Mouse (Mus musculus): ENCODE measurements around the gene Coa4. TPM values are rescaled to one million over a fixed set of nuclear protein-coding genes. Genes with fewer than 3 reads are reported as not detected.

The Coa4 gene
- polyA plus RNA-seq, 1 experiment from 2014 or later: 23.8 TPM

DNA sequence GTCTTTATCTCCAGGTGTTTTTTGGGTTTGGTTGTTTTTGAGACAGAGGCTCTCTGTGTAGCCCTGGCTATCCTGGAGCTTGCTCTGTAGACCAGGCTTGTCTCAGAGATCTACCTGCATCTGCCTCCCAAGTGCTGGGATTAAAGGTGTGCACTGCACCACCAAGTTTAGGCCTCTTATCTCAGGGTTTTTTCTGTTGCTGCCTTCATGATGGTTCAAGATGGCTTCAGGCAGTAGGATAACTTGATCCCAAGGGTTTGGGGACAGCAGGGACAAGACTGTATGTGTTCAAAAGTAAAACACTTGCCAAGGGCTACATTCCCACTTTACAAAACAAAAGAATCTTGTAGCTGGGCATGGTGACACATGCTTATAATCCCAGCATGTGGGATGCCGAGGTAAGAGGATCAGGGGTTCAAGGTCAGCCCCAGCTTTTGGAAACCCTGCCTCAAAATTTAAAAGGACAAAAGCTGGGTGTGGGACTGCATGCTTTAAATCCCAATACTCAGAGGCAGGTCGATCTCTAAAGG is 35.0 kb upstream of the Coa4 start:
- H3K27ac ChIP-seq (ENCODE audit: low read depth, low read length): no peak overlapping the region
- no peak for ATAC-seq (ENCODE audit: low FRiP score, low TSS enrichment)
- H3K27me3 ChIP-seq (ENCODE audit: control insufficient read depth, insufficient read depth, low read length): no peaks in the 10 kb centered on the region
- H3K36me3 ChIP-seq (ENCODE audit: control insufficient read depth, insufficient read depth, low read length): peaks cover 31% of the 10 kb centered on the region
- H3K4me3 ChIP-seq (ENCODE audit: low read length): no peak overlapping the region
- H3K4me1 ChIP-seq (ENCODE audit: control insufficient read depth, insufficient read depth, low read length): no peaks in the 10 kb centered on the region
- H3K9ac ChIP-seq (ENCODE audit: low read depth, low read length): no peak overlapping the region
- H3K4me2 ChIP-seq (replicated peaks; ENCODE audit: low read depth, low read length): no peak overlapping the region
- H3K9me3 ChIP-seq (ENCODE audit: control insufficient read depth, low read length): no peaks in the 10 kb centered on the region
- 59% methylated on average over 2 of the region's 2 CpGs for WGBS

DNA sequence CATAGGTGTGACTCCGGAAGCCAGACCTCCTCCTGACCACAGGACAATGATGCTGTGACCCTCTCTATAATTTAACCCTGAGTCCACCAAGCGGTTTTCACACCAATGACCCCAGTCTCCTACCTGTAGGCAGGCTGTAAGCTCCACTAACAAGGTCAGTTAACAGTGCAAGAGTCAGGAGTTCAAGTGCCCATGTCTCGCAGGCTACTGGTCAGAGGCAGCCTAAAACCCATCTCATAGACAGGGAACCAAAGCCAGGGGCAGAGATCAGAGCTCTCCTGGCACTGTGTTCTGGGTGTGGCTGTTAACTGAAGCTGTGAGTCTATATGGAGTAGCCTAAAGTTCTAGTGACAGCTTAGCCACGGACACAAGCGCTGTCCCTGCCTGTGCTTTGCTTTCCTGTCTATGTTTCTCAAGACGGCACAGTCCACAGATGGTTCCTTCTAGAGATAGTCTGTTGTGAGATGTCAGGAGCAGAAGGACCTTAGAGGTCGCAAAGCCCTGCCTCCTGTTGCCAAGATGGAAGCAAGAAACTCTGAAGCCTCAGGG is 34.4 kb upstream of the Coa4 start:
- H3K9ac ChIP-seq (ENCODE audit: low read depth, low read length): no peak overlapping the region
- no peak for ATAC-seq (ENCODE audit: low FRiP score, low TSS enrichment)
- no peak overlapping the region for H3K27ac ChIP-seq (ENCODE audit: low read depth, low read length)
- WGBS: 72% methylated on average over 7 of the region's 7 CpGs
- H3K4me1 ChIP-seq (ENCODE audit: control insufficient read depth, insufficient read depth, low read length): no peaks in the 10 kb centered on the region
- no peaks in the 10 kb centered on the region for H3K9me3 ChIP-seq (ENCODE audit: control insufficient read depth, low read length)
- no peak overlapping the region for H3K4me3 ChIP-seq (ENCODE audit: low read length)
- no peaks in the 10 kb centered on the region for H3K27me3 ChIP-seq (ENCODE audit: control insufficient read depth, insufficient read depth, low read length)
- no peak overlapping the region for H3K4me2 ChIP-seq (replicated peaks; ENCODE audit: low read depth, low read length)
- peaks cover 26% of the 10 kb centered on the region for H3K36me3 ChIP-seq (ENCODE audit: control insufficient read depth, insufficient read depth, low read length)

DNA sequence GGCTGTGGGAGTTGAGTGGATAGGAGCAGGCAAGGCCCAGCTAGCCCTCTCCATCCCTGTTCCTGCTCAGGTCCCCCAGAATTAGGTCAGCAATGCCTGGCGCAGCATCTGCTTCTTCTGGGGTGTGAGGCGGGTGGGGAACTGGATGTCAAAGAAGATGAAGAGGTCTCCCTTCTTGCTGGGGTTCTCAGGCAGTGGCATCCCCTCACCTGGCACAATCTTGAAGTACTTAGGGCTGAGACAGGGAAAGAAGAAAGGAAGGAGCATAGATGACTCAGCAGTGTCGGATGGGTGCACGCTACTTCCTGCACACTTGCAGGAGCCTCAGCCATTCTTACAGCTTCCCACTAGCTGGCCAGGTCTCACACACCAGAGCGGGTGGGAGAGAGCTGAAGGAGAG is 33.8 kb upstream of the Coa4 start:
- H3K4me2 ChIP-seq (replicated peaks; ENCODE audit: low read depth, low read length): no peak overlapping the region
- no peak overlapping the region for H3K27ac ChIP-seq (ENCODE audit: low read depth, low read length)
- H3K9me3 ChIP-seq (ENCODE audit: control insufficient read depth, low read length): no peaks in the 10 kb centered on the region
- H3K36me3 ChIP-seq (ENCODE audit: control insufficient read depth, insufficient read depth, low read length): peaks cover 20% of the 10 kb centered on the region
- no peak overlapping the region for H3K4me3 ChIP-seq (ENCODE audit: low read length)
- WGBS: 88% methylated on average over 5 of the region's 5 CpGs
- no peak for ATAC-seq (ENCODE audit: low FRiP score, low TSS enrichment)
- H3K9ac ChIP-seq (ENCODE audit: low read depth, low read length): no peak overlapping the region
- H3K4me1 ChIP-seq (ENCODE audit: control insufficient read depth, insufficient read depth, low read length): no peaks in the 10 kb centered on the region
- no peaks in the 10 kb centered on the region for H3K27me3 ChIP-seq (ENCODE audit: control insufficient read depth, insufficient read depth, low read length)

DNA sequence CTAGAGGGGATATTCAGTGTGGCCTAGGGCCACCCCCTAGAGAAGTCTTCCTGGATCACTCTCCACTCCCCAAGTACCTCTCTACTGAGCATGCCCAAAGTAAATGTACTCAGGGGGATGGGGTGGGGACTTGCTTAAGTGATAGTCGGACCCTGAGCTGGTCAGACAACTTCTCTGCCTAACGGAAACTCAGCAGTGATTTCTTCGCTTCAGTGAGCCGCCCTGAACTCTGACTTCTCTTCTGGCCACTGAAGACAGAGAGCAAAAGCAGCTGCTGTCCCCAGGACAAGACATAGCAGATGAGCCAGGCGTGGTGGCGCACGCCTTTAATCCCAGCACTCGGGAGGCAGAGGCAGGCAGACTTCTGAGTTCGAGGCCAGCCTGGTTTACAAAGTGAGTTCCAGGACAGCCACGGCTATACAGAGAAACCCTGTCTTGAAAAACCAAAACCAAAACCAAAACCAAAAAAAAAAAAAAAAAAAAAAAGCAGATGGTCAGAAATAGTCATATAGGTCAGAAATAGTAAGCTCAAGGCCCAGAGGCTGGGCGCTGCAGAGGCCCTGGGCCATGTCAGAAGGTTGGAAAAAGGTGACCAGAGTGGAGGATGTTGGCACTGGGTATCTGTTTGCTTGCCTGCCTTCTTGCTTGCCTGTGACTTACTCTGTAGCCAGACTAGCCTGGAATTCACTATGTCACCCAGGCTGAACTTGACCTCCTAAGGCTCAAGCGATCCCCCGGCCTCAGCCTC is 32.0 kb upstream of the Coa4 start:
- Histone ChIP-seq H3K27ac (ENCODE audit: low read depth, low read length) (no peak overlapping the region), H3K4me2 (replicated peaks; ENCODE audit: low read depth, low read length) (no peak overlapping the region), H3K36me3 (ENCODE audit: control insufficient read depth, insufficient read depth, low read length) (peaks cover 3% of the 10 kb centered on the region; the same call in 1 of the 2 replicates), H3K9me3 (ENCODE audit: control insufficient read depth, low read length) (no peaks in the 10 kb centered on the region), H3K9ac (ENCODE audit: low read depth, low read length) (no peak overlapping the region), H3K4me3 (ENCODE audit: low read length) (no peak overlapping the region), H3K27me3 (ENCODE audit: control insufficient read depth, insufficient read depth, low read length) (no peaks in the 10 kb centered on the region), H3K4me1 (ENCODE audit: control insufficient read depth, insufficient read depth, low read length) (no peaks in the 10 kb centered on the region)
- 69% methylated on average over 13 of the region's 13 CpGs for WGBS
- peak; percentile 14; the same call in 1 of the 2 replicates for ATAC-seq (ENCODE audit: low FRiP score, low TSS enrichment)

DNA sequence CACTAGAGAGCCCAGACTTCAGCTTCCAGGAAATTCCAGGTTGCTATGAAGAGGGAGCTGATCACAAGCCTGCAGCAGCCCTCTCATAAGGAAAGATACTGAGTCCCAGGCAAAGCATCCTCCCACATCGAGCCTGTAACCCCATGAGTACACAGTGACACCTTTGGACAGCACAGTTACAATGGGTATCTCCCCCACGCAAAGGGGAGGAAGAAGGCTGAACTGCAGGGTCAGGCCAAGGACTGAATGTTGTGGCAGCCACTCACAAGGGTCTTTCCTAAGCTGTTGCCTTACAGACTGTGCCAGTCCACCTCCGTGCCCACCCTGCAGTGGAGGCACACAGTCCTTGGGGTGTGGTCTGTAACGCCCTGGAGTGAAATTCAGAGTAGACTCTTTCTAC is 30.4 kb upstream of the Coa4 start:
- H3K4me1 ChIP-seq (ENCODE audit: control insufficient read depth, insufficient read depth, low read length): no peaks in the 10 kb centered on the region
- no peaks in the 10 kb centered on the region for H3K27me3 ChIP-seq (ENCODE audit: control insufficient read depth, insufficient read depth, low read length)
- 39% methylated on average over 4 of the region's 4 CpGs for WGBS
- no peak overlapping the region for H3K27ac ChIP-seq (ENCODE audit: low read depth, low read length)
- ATAC-seq (ENCODE audit: low FRiP score, low TSS enrichment): peak; percentile 22; the same call in 1 of the 2 replicates
- no peak overlapping the region for H3K4me3 ChIP-seq (ENCODE audit: low read length)
- no peaks in the 10 kb centered on the region for H3K36me3 ChIP-seq (ENCODE audit: control insufficient read depth, insufficient read depth, low read length)
- no peak overlapping the region for H3K4me2 ChIP-seq (replicated peaks; ENCODE audit: low read depth, low read length)
- H3K9ac ChIP-seq (ENCODE audit: low read depth, low read length): no peak overlapping the region
- no peaks in the 10 kb centered on the region for H3K9me3 ChIP-seq (ENCODE audit: control insufficient read depth, low read length)

DNA sequence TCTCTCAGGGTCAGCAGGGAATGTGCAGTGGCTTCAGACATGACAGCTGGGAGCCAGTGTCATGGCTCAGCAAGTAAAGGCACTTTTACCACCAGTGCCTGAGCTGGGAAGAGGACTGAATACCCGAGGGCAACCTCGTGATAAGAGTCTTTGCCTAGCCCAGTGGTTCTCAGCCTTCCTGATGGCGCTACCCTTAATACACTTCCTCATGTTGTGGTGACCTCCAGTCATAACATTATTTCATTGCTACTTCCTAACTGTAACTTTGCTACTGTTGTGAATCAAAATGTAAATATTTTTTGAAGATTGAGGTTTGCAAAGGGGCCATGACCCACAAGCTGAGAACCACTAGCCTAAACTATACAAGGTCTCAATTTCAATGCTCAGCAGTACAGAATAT is 28.2 kb upstream of the Coa4 start:
- no peak overlapping the region for H3K27ac ChIP-seq (ENCODE audit: low read depth, low read length)
- H3K9ac ChIP-seq (ENCODE audit: low read depth, low read length): no peak overlapping the region
- ATAC-seq (ENCODE audit: low FRiP score, low TSS enrichment): no peak
- H3K4me1 ChIP-seq (ENCODE audit: control insufficient read depth, insufficient read depth, low read length): no peaks in the 10 kb centered on the region
- no peak overlapping the region for H3K4me2 ChIP-seq (replicated peaks; ENCODE audit: low read depth, low read length)
- H3K9me3 ChIP-seq (ENCODE audit: control insufficient read depth, low read length): no peaks in the 10 kb centered on the region
- no peaks in the 10 kb centered on the region for H3K36me3 ChIP-seq (ENCODE audit: control insufficient read depth, insufficient read depth, low read length)
- WGBS: 36% methylated on average over 3 of the region's 3 CpGs
- no peak overlapping the region for H3K4me3 ChIP-seq (ENCODE audit: low read length)
- H3K27me3 ChIP-seq (ENCODE audit: control insufficient read depth, insufficient read depth, low read length): no peaks in the 10 kb centered on the region

DNA sequence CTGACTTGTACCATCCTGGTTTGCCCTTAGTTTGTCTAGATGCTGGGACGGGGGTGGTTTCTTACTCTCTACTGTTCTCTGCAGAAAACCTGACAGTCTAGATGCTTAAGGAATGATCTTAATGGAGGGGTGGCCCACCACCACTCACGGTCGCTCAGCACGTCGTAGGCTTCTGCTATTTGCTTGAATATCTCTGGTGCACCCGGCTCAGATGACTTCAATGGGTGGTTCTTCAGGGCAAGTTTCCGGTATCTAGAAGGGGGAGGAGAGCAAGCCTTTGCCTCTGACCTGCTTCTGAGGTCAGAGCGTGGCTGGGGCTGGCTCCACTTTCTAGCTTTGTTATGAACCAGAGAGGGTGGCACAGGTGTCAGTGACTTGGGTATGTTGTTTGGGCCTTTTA is 25.3 kb upstream of the Coa4 start:
- Histone ChIP-seq H3K9ac (ENCODE audit: low read depth, low read length) (no peak overlapping the region), H3K4me3 (ENCODE audit: low read length) (no peak overlapping the region), H3K27me3 (ENCODE audit: control insufficient read depth, insufficient read depth, low read length) (no peaks in the 10 kb centered on the region), H3K4me2 (replicated peaks; ENCODE audit: low read depth, low read length) (no peak overlapping the region), H3K9me3 (ENCODE audit: control insufficient read depth, low read length) (no peaks in the 10 kb centered on the region), H3K4me1 (ENCODE audit: control insufficient read depth, insufficient read depth, low read length) (no peaks in the 10 kb centered on the region), H3K27ac (ENCODE audit: low read depth, low read length) (no peak overlapping the region), H3K36me3 (ENCODE audit: control insufficient read depth, insufficient read depth, low read length) (no peaks in the 10 kb centered on the region)
- WGBS: 63% methylated on average over 8 of the region's 8 CpGs
- no peak for ATAC-seq (ENCODE audit: low FRiP score, low TSS enrichment)

DNA sequence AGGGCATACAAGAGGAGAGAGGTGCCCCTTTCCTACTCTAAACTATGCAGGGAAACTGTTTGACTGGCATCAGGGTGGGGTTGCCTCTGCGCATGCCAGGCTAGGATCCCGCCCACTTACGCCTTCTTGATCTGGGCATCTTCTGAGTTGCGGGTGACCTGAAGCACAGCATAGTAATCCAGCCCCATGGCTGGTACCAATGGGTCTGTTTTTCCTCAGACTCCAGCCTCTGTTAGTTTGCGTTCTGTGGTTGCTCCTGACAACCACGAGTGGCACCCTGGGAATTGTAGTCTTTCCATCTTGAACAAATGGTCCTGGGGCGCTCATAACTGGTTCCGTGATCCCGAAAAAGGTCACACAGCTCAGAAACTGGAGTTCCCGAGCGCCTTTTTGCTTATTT is 22.3 kb upstream of the Coa4 start, which contains the start of gene Dnajb13:
TSS of gene Dnajb13 (minus strand) at position 388 of the 400 bp plus-strand sequence.
- Histone ChIP-seq H3K27ac (ENCODE audit: low read depth, low read length) (no peak within 1 kb of the TSS), H3K4me2 (replicated peaks; ENCODE audit: low read depth, low read length) (0 out of 2 replicates have a peak within 1 kb of the TSS, but pooled peaks have one; percentile 4), H3K27me3 (ENCODE audit: control insufficient read depth, insufficient read depth, low read length) (no peaks in the 10 kb centered on the region), H3K9me3 (ENCODE audit: control insufficient read depth, low read length) (no peaks in the 10 kb centered on the region), H3K4me3 (ENCODE audit: low read length) (no peak within 1 kb of the TSS), H3K4me1 (ENCODE audit: control insufficient read depth, insufficient read depth, low read length) (no peaks in the 10 kb centered on the region), H3K9ac (ENCODE audit: low read depth, low read length) (no peak within 1 kb of the TSS), H3K36me3 (ENCODE audit: control insufficient read depth, insufficient read depth, low read length) (no peaks in the 10 kb centered on the region)
- 48% methylated on average over 11 of the region's 11 CpGs for WGBS
- ATAC-seq (ENCODE audit: low FRiP score, low TSS enrichment): no peak; the same call in 1 of the 2 replicates

DNA sequence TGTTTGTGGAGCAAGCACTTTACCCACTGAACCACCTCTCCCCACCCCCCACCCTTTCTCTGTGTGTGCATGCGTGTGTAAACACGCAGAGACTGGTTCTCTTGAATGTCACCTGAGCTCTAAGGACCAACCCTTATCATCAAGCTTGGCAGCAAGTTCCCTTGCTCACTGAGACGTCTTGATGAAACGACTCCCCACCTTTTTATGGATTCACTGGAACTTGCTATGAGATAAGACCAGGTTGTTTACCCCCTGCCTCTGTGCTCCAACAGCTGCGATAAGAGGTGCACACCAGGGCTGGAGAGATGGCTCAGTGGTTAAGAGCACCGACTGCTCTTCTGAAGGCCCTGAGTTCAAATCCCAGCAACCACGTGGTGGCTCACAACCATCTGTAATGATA is 16.7 kb upstream of the Coa4 start:
- Histone ChIP-seq H3K27ac (ENCODE audit: low read depth, low read length) (no peak overlapping the region), H3K27me3 (ENCODE audit: control insufficient read depth, insufficient read depth, low read length) (no peaks in the 10 kb centered on the region), H3K9ac (ENCODE audit: low read depth, low read length) (no peak overlapping the region), H3K36me3 (ENCODE audit: control insufficient read depth, insufficient read depth, low read length) (no peaks in the 10 kb centered on the region), H3K4me3 (ENCODE audit: low read length) (no peak overlapping the region), H3K4me1 (ENCODE audit: control insufficient read depth, insufficient read depth, low read length) (no peaks in the 10 kb centered on the region), H3K4me2 (replicated peaks; ENCODE audit: low read depth, low read length) (no peak overlapping the region), H3K9me3 (ENCODE audit: control insufficient read depth, low read length) (no peaks in the 10 kb centered on the region)
- ATAC-seq (ENCODE audit: low FRiP score, low TSS enrichment): no peak
- 67% methylated on average over 7 of the region's 7 CpGs for WGBS

Measured in kidney, embryonic 14.5 days (tissue).